Mouse (Mus musculus) liver, postnatal 0 days (tissue): ENCODE data around the gene Stra8.

Source experiments
- CTCF ChIP-seq: sonication (generic); IDR thresholded peaks from 2 replicates; pipeline ENCODE4 v1.5.1; 2016; ENCODE audit warnings: antibody characterized with exemption, low read depth
- EP300 ChIP-seq: IDR thresholded peaks from 2 replicates; pipeline ENCODE4 v1.6.1; 2016; ENCODE audit warnings: antibody characterized with exemption, low read depth, mild to moderate bottlenecking

DNA sequence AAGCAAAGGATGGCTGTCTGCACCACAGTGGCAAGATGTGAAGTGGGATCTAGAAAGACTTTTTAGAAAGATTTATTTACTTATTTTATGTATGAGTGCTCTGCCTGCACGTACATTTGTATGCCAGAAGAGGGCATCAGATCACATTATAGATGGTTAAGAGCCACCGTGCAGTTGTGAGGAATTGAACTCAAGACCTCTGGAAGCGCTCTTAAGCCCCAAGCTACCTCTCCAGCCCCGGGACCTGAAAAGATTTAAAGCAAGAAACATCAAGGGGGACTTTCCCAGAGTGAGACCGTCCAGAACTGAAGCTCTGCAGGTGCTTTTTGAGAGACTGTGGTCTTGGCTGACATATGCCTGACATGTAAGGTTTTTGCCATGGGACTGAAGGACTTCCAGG, 16.8 kb downstream of the Stra8 start:
- TF ChIP-seq CTCF: peak; percentile 39
- TF ChIP-seq EP300: no peak
